Mouse (Mus musculus): ENCODE results near the gene Pkdcc. TPM values are rescaled to one million over a fixed set of nuclear protein-coding genes. Genes with fewer than 3 reads are reported as not detected.

The Pkdcc gene
- polyA plus RNA-seq (2015; fragmentation: Nextera tagmentation; extraction: Ambion mirVana), result 5.7 and 7.1 TPM in 2 replicates

DNA sequence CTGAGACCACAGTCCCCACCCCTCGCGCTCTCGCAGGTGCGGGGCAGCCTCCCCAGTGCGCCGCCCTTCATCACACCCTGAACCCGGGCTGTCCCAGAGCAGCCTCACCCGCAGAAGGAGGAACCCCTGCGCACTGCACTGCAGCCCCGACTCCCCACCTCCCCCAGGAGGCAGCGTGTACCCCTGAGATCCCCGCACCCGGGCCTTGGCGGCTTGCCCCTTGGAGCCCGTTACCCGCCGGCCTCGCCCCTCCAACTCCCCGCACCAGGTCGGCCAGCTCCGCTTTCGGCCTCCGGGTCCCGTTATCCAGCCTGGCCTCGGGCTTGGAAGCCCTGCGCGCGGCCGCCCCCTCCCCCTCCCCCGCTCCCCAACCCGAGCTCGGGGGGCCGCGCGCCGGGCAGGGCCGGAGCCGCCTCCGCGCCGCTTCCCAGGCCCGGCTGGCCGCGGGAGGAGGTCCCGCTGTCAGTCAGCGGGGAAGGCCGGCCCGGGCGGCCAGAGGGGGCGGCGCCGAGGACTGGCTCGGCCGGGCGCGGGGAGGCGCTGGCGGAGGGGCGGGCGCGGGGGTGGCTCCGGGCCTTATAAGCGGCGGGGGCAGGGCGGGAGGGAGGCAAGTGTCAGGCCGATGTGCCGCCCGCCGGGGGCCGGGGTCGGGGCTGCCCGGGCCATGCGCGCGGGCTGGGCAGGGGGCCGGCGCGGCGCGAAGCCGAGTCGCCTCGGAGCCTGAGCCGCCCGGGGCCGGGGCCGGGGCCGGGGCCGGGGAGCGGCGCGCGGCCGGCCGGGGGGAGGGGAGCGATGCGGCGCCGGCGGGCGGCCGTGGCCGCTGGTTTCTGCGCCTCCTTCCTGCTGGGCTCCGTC, at the start of gene Pkdcc:
Gene Pkdcc (plus strand): TSS at position 619 of the 855 bp plus-strand sequence.
- Histone ChIP-seq H3K4me3 (peak within 1 kb of the TSS; percentile 83), H3K9me3 (no peaks in the 10 kb centered on the region), H3K4me1 (replicated peaks) (peaks cover 56% of the 10 kb centered on the region), H3K9ac (peak within 1 kb of the TSS; percentile 94), H3K27ac (replicated peaks) (peak within 1 kb of the TSS; percentile 86), H3K36me3 (no peaks in the 10 kb centered on the region), H3K4me2 (peak within 1 kb of the TSS; percentile 98), H3K27me3 (0 out of 2 replicates have a peak, but pooled peaks cover 3% of the 10 kb centered on the region)
- peak; percentile 87 for ATAC-seq (ENCODE audit: low FRiP score, low read depth)
- 1% methylated on average over 41 of the region's 105 CpGs for WGBS

DNA sequence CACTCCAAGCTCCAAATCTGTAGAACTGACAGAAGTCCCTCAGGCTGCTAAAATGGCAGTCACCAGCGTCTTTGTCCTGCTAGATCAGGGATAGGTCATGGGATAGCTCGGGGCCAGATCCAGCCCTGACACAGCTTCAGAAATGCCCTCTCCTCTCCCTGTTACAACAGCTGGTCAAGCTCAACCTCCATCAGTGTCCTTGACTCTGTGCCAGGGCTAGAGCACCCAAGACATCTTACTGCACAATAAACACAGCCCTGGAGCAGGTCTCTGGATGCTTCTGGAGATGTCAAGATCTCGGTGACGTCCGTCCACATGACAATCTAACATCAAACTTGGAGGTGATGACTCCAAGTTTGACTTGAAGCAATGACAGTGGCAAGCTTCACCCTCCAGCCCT, 48.9 kb upstream of the Pkdcc start:
- Histone ChIP-seq H3K4me1 (replicated peaks) (peaks cover 14% of the 10 kb centered on the region), H3K9me3 (peaks cover under 1% of the 10 kb centered on the region; the same call in 1 of the 2 replicates), H3K9ac (no peak overlapping the region), H3K4me2 (no peak overlapping the region), H3K36me3 (no peaks in the 10 kb centered on the region), H3K27ac (replicated peaks) (no peak overlapping the region), H3K4me3 (no peak overlapping the region), H3K27me3 (no peaks in the 10 kb centered on the region)
- WGBS, result 80% methylated on average over 5 of the region's 5 CpGs
- ATAC-seq (ENCODE audit: low FRiP score, low read depth), result no peak

DNA sequence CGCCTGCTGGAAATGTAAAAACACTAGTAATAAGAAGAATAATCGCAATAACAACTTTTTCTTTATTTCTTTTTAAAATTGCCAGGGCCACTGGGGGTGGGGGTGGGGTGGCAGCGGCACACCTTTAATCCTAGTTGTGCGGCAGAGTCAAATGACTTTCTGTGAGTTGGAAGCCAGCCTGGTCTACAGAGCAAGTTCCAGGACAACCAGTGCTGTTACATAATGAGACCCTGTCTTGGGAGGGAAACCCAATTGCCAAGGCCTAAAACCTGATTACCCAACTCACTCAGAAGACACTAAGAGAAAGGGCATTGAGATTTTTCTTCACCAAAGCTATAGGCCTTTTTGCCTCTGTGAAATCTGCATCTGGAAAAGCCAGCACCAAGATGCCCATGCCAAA, 38.9 kb upstream of the Pkdcc start:
- no peak for ATAC-seq (ENCODE audit: low FRiP score, low read depth)
- Histone ChIP-seq H3K36me3 (no peaks in the 10 kb centered on the region), H3K9ac (no peak overlapping the region), H3K27me3 (no peaks in the 10 kb centered on the region), H3K4me3 (no peak overlapping the region), H3K9me3 (peaks cover 4% of the 10 kb centered on the region; the same call in 1 of the 2 replicates), H3K4me2 (no peak overlapping the region), H3K27ac (replicated peaks) (no peak overlapping the region), H3K4me1 (replicated peaks) (peaks cover 6% of the 10 kb centered on the region; the same call in 1 of the 2 replicates)
- WGBS, result 91% methylated on average over 4 of the region's 4 CpGs

DNA sequence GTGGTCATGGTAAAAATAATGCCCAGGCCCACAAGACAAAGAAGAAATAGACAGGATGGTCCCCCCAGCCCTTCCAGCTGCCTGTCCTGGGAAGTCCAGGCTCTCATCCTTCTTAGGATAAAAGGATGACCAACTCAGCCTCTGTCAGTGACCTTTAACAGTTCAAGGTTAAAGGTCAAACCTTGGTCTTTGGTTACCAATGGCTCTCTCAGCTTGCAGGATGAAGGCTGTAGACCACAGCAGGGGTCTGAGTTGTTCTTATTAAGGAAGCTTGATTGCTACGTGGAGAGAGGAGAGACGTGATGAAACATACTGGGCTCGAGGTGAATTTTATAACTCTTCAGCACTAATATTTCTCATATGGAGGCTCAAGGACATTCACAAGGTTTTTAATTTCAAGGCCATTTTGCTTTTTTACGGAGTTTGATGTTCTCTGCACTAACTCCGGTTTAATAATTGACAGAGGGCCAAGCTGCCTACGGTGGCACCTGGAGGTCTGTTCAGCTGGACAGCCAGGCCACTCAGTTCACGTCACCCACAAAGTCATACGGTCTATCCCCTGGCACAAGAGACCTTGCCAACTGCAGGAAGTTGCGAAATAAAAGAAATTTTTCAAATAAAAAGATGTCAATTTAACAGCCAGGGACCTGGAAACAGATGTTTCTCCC, 36.5 kb upstream of the Pkdcc start:
- 45% methylated on average over 9 of the region's 9 CpGs for WGBS
- Histone ChIP-seq H3K27me3 (no peaks in the 10 kb centered on the region), H3K9ac (no peak overlapping the region), H3K4me2 (no peak overlapping the region), H3K36me3 (no peaks in the 10 kb centered on the region), H3K4me3 (no peak overlapping the region), H3K9me3 (no peaks in the 10 kb centered on the region), H3K27ac (replicated peaks) (no peak overlapping the region), H3K4me1 (replicated peaks) (peaks cover 6% of the 10 kb centered on the region; the same call in 1 of the 2 replicates)
- ATAC-seq (ENCODE audit: low FRiP score, low read depth), result no peak

DNA sequence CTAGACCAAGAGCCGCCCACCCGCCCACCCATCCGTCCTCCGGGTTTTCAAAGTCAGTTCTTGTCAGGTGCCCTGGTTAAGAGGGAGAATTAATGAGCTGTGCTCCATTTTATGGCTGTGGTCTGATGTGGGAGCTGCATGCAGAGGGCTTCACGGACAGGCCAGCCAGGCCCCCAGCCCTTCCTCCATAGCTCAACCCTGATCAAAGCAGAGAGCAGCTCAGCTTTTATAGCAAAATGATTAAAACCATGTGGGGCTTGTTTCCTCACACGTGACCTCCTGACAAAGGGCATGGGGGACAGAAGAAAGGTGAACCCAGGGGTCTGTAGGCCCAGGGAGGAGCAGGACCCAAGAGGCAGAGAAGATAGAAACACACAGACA, 36.0 kb upstream of the Pkdcc start:
- peaks cover 6% of the 10 kb centered on the region; the same call in 1 of the 2 replicates for H3K4me1 ChIP-seq (replicated peaks)
- ATAC-seq (ENCODE audit: low FRiP score, low read depth), result no peak; the same call in 1 of the 2 replicates
- no peak overlapping the region for H3K4me3 ChIP-seq
- 41% methylated on average over 6 of the region's 6 CpGs for WGBS
- H3K36me3 ChIP-seq, result no peaks in the 10 kb centered on the region
- no peak overlapping the region for H3K4me2 ChIP-seq
- H3K27ac ChIP-seq (replicated peaks), result no peak overlapping the region
- no peaks in the 10 kb centered on the region for H3K9me3 ChIP-seq
- H3K9ac ChIP-seq, result no peak overlapping the region
- no peaks in the 10 kb centered on the region for H3K27me3 ChIP-seq

DNA sequence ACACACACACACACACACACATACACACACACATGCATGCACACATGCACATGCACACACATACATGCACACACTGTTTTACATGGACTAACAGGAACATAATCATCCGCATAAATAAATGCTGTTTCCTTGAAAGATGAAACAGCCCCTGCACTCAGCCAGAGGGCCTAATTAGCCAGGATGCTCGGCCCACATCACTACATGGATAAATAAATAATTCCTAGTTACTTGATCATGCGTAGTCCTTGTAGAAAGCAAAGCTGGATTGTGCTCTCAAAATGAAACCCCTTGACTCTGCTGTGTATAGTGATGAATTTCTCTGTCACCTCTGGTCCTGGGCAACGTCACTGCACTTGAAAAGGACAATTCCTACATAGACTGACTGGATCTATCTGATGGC, 35.5 kb upstream of the Pkdcc start:
- Histone ChIP-seq H3K4me3 (no peak overlapping the region), H3K27me3 (no peaks in the 10 kb centered on the region), H3K4me2 (no peak overlapping the region), H3K9ac (no peak overlapping the region), H3K4me1 (replicated peaks) (peaks cover 6% of the 10 kb centered on the region; the same call in 1 of the 2 replicates), H3K27ac (replicated peaks) (no peak overlapping the region), H3K9me3 (no peaks in the 10 kb centered on the region), H3K36me3 (no peaks in the 10 kb centered on the region)
- WGBS, result 55% methylated on average over 4 of the region's 4 CpGs
- no peak for ATAC-seq (ENCODE audit: low FRiP score, low read depth)

DNA sequence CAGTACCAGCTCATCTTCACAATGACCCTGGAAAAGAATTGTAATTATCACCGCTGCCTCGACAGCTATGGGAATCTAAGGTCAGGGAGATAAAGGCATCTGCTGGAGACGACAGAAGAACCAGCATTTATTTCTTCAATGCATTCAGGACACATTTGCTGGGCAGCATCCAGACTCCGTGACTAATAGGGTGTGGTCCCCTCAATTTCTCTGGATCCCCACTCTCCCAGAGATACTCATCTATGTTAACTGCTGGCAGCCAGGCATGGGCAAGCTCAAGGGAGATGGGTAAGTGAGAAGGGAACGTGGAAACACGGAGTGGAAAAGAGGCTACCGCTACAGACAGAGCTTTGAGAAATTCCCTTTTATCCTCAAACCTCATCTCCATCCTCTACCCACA, 34.0 kb upstream of the Pkdcc start:
- H3K27me3 ChIP-seq, result no peaks in the 10 kb centered on the region
- no peak overlapping the region for H3K9ac ChIP-seq
- ATAC-seq (ENCODE audit: low FRiP score, low read depth), result no peak
- no peak overlapping the region for H3K27ac ChIP-seq (replicated peaks)
- H3K4me2 ChIP-seq, result no peak overlapping the region
- no peak overlapping the region for H3K4me3 ChIP-seq
- peaks cover 6% of the 10 kb centered on the region; the same call in 1 of the 2 replicates for H3K4me1 ChIP-seq (replicated peaks)
- no peaks in the 10 kb centered on the region for H3K9me3 ChIP-seq
- WGBS, result 65% methylated on average over 7 of the region's 7 CpGs
- no peaks in the 10 kb centered on the region for H3K36me3 ChIP-seq

DNA sequence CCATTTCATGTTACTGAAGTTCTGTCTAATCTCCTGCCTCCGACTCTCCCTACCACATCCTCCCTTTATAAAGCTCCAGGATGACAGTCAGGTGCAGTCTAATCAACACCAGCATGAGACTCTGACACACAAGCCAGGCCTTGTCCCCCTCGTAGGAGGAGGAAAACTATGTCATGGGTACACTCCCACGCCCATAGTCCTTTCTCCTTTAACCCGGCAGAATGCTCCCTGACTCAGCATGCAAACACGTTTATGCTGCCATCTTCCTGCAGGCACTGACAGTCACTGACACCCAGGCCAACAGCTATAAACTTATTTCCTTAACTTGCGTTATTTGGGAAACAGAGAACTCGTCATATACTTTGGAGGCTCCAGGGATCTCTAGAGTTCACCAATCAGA, 33.5 kb upstream of the Pkdcc start:
- ATAC-seq (ENCODE audit: low FRiP score, low read depth), result no peak
- H3K9ac ChIP-seq, result no peak overlapping the region
- H3K4me1 ChIP-seq (replicated peaks), result peaks cover 6% of the 10 kb centered on the region; the same call in 1 of the 2 replicates
- no peaks in the 10 kb centered on the region for H3K9me3 ChIP-seq
- H3K27me3 ChIP-seq, result no peaks in the 10 kb centered on the region
- H3K27ac ChIP-seq (replicated peaks), result no peak overlapping the region
- WGBS, result 77% methylated on average over 7 of the region's 7 CpGs
- H3K4me3 ChIP-seq, result no peak overlapping the region
- H3K36me3 ChIP-seq, result no peaks in the 10 kb centered on the region
- no peak overlapping the region for H3K4me2 ChIP-seq

DNA sequence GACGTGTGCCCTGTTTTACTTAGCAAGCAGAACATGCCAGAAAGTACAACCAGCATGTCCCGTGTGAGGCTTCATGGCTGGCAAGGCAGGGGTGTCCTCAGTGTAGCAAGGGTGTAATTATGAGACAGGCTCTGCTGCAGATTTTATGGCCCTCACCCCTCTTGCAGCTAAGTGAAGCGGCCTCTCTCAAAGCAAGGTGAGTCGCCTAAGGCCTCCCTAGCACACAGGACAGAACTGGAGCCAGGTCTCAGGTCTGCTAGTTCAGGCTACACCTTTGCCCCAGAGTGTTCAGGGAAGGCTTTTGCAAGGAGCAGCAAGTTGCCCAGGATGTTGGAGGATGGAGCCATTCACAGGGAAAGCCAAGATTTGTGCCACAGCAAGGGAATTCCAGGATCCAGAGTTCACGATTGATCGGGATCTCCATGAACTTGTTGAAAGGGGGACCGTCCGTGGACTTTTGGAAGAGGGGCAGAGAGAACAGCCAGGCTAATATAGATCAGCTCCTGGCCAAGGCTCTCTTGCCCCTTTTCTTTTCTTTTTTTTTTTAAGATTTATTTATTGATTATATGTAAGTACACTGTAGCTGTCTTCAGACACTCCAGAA, 32.9 kb upstream of the Pkdcc start:
- WGBS, result 92% methylated on average over 8 of the region's 8 CpGs
- no peak overlapping the region for H3K4me2 ChIP-seq
- peaks cover 6% of the 10 kb centered on the region; the same call in 1 of the 2 replicates for H3K4me1 ChIP-seq (replicated peaks)
- no peak for ATAC-seq (ENCODE audit: low FRiP score, low read depth)
- H3K36me3 ChIP-seq, result no peaks in the 10 kb centered on the region
- no peaks in the 10 kb centered on the region for H3K27me3 ChIP-seq
- H3K9ac ChIP-seq, result no peak overlapping the region
- no peak overlapping the region for H3K27ac ChIP-seq (replicated peaks)
- H3K9me3 ChIP-seq, result no peaks in the 10 kb centered on the region
- no peak overlapping the region for H3K4me3 ChIP-seq

DNA sequence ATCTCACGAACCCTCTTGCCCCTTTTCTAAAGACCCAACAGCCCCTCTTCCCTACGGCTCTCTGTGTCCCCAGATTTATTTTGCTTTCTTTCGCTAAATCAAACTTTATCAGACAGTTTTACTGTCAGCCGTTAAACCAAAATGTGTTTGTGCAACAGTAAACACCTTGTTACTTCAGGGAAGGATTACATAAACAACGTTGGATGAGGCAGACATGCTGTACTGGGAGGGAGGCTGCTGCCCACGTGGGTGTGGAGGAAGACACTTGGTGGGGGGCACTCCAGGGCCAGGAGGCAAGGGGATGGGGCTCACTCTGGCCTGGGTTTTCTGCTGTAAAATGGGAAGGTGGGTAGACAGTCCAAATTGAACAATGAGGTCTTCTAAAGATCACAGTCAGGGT, 32.3 kb upstream of the Pkdcc start:
- H3K4me3 ChIP-seq, result no peak overlapping the region
- H3K4me2 ChIP-seq, result no peak overlapping the region
- H3K36me3 ChIP-seq, result no peaks in the 10 kb centered on the region
- 78% methylated on average over 6 of the region's 6 CpGs for WGBS
- no peak overlapping the region for H3K9ac ChIP-seq
- H3K4me1 ChIP-seq (replicated peaks), result peaks cover 7% of the 10 kb centered on the region; the same call in 1 of the 2 replicates
- H3K9me3 ChIP-seq, result no peaks in the 10 kb centered on the region
- H3K27me3 ChIP-seq, result no peaks in the 10 kb centered on the region
- no peak overlapping the region for H3K27ac ChIP-seq (replicated peaks)
- ATAC-seq (ENCODE audit: low FRiP score, low read depth), result no peak

DNA sequence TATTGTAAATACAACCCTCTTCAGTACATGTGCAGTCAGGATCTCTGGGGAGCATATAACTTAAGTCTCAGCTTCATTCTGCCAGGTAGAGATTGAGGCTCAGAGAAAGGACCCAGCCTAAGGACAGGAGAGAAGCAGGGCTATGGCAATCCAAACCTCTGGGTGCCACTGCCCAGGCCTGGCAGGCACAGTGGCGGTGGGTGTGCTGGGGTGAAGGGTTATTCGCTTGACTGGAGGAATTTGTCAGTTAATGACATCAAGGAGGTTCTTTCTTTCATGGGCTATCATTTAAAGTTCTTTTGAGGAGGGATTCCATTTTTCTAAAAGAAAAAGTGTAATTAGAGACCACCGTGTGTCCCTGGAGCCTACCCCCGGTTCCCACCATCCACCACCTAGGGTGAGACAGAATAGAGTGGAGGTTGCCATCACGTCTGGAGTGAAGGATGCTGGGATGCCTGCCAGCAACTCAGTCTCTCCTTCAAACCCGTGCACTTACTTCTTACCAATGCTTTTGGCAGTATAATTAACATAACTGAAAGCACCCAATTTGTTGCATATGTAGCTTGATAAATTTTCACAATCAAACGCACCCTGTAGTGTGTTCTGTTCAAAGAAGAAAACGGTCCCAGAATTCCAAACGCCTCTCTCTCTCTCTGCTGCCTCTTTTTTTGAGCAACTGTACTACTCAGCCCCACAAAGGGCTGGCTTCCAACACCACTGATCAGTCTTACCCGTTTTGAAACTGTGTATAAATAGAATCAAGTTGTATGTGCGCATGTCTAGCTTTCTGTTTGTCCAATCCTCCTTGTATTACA, 27.1 kb upstream of the Pkdcc start:
- peaks cover 4% of the 10 kb centered on the region; the same call in 1 of the 2 replicates for H3K4me1 ChIP-seq (replicated peaks)
- peak; percentile 69 for ATAC-seq (ENCODE audit: low FRiP score, low read depth)
- 0 out of 2 replicates have a peak overlapping the region, but pooled peaks have one; percentile 11 for H3K27ac ChIP-seq (replicated peaks)
- H3K36me3 ChIP-seq, result no peaks in the 10 kb centered on the region
- peak overlapping the region; percentile 4; the same call in 1 of the 2 replicates for H3K4me2 ChIP-seq
- 27% methylated on average over 11 of the region's 11 CpGs for WGBS
- no peaks in the 10 kb centered on the region for H3K27me3 ChIP-seq
- no peak overlapping the region for H3K9ac ChIP-seq
- no peaks in the 10 kb centered on the region for H3K9me3 ChIP-seq
- no peak overlapping the region for H3K4me3 ChIP-seq
